Mouse (Mus musculus) midbrain, embryonic 15.5 days (tissue): Measurements from ENCODE around the gene Slit3. TPM values are rescaled to one million over a fixed set of nuclear protein-coding genes. Genes with fewer than 3 reads are reported as not detected.

Source experiments
- ATAC-seq: fragments of 200-750 bp; cut with Nextera tagmentation; replicated peaks from 2 replicates; pipeline ENCODE4 v1.8.0; 2017; ENCODE audit warnings: moderate TSS enrichment
- H3K27ac ChIP-seq: fragments of 300-500 bp; sonication (generic); 2 replicates; pipeline ENCODE4 v1.5.1; 2015; ENCODE audit warnings: mild to moderate bottlenecking, inconsistent platforms
- H3K27me3 ChIP-seq: fragments of 300-500 bp; sonication (generic); replicated peaks from 2 replicates; pipeline ENCODE4 v1.6.1; 2015; ENCODE audit warnings: inconsistent platforms
- H3K36me3 ChIP-seq: fragments of 300-500 bp; sonication (generic); replicated peaks from 2 replicates; pipeline ENCODE4 v1.6.1; 2015; ENCODE audit warnings: inconsistent platforms
- H3K4me1 ChIP-seq: fragments of 300-500 bp; sonication (generic); 2 replicates; pipeline ENCODE4 v1.6.1; 2015; ENCODE audit warnings: inconsistent platforms
- H3K4me2 ChIP-seq: fragments of 300-500 bp; sonication (generic); 2 replicates; pipeline ENCODE4 v1.6.1; 2015; ENCODE audit warnings: inconsistent platforms, mild to moderate bottlenecking, moderate library complexity
- H3K4me3 ChIP-seq: fragments of 300-500 bp; sonication (generic); 2 replicates; pipeline ENCODE4 v1.5.1; 2015; ENCODE audit warnings: mild to moderate bottlenecking, inconsistent platforms
- H3K9ac ChIP-seq: fragments of 300-500 bp; sonication (generic); 2 replicates; pipeline ENCODE4 v1.6.1; 2015; ENCODE audit warnings: mild to moderate bottlenecking, inconsistent platforms
- H3K9me3 ChIP-seq: fragments of 300-500 bp; sonication (generic); 2 replicates; pipeline ENCODE4 v1.6.1; 2016; ENCODE audit warnings: inconsistent platforms
- WGBS: fragments of 180-500 bp; shearing (Covaris S2); methylation state at CpG from one replicate; pipeline ENCODE4 v1.1.7; 2015; ENCODE audit warnings: mixed read lengths; 5-methylcytosine and 5-hydroxymethylcytosine counted together
- polyA plus RNA-seq: library from polyadenylated mRNA; unstranded; fragments of >200 nt; fragmentation: Nextera tagmentation; extraction: Ambion mirVana; gene quantifications from 2 replicates; pipeline ENCODE4 v1.2.1, GENCODE M21; 2015

Slit3 gene
- polyA plus RNA-seq, 1 experiment from 2014 or later = 5.9 TPM

GRCm38 (mm10) chr11:35626161-35626885, 505.3 kb downstream of the Slit3 start:
- no peak for ATAC-seq
- Histone ChIP-seq H3K9ac (no peak overlapping the region), H3K36me3 (no peaks in the 10 kb centered on the region), H3K9me3 (no peaks in the 10 kb centered on the region), H3K27me3 (no peaks in the 10 kb centered on the region), H3K4me2 (no peak overlapping the region), H3K4me3 (no peak overlapping the region), H3K4me1 (no peaks in the 10 kb centered on the region), H3K27ac (no peak overlapping the region)
- whole genome bisulfite sequencing = 88% methylated on average over 10 of the region's 10 CpGs

GRCm38 (mm10) chr11:35627815-35628214, 506.8 kb downstream of the Slit3 start:
- Histone ChIP-seq H3K27me3 (no peaks in the 10 kb centered on the region), H3K36me3 (no peaks in the 10 kb centered on the region), H3K4me3 (no peak overlapping the region), H3K4me1 (no peaks in the 10 kb centered on the region), H3K4me2 (no peak overlapping the region), H3K27ac (no peak overlapping the region), H3K9me3 (no peaks in the 10 kb centered on the region), H3K9ac (no peak overlapping the region)
- ATAC-seq = no peak
- 92% methylated on average over 3 of the region's 3 CpGs for WGBS

GRCm38 (mm10) chr11:35632262-35632661, 511.2 kb downstream of the Slit3 start:
- Histone ChIP-seq H3K9ac (no peak overlapping the region), H3K4me2 (no peak overlapping the region), H3K4me1 (peaks cover 9% of the 10 kb centered on the region; the same call in 1 of the 2 replicates), H3K4me3 (no peak overlapping the region), H3K36me3 (no peaks in the 10 kb centered on the region), H3K27ac (no peak overlapping the region), H3K9me3 (no peaks in the 10 kb centered on the region), H3K27me3 (peaks cover 5% of the 10 kb centered on the region; the same call in 1 of the 2 replicates)
- WGBS = 97% methylated on average over 5 of the region's 5 CpGs
- ATAC-seq = no peak

- H3K9me3 ChIP-seq = no peaks in the 10 kb centered on the region
- H3K27me3 ChIP-seq = peaks cover 12% of the 10 kb centered on the region; the same call in 1 of the 2 replicates
- WGBS = 70% methylated on average over 7 of the region's 7 CpGs
- no peak overlapping the region for H3K4me2 ChIP-seq
- ATAC-seq = no peak
- H3K27ac ChIP-seq = no peak overlapping the region
- H3K4me1 ChIP-seq = peaks cover 19% of the 10 kb centered on the region
- H3K9ac ChIP-seq = no peak overlapping the region
- no peaks in the 10 kb centered on the region for H3K36me3 ChIP-seq
- no peak overlapping the region for H3K4me3 ChIP-seq
These were observed 516.1 kb downstream of the Slit3 start for GRCm38 (mm10) chr11:35637102-35637501.

- no peak overlapping the region; the same call in 1 of the 2 replicates for H3K9ac ChIP-seq
- H3K4me3 ChIP-seq = no peak overlapping the region
- peak overlapping the region; percentile 28 for H3K4me2 ChIP-seq
- H3K4me1 ChIP-seq = peaks cover 19% of the 10 kb centered on the region
- H3K27me3 ChIP-seq = 0 out of 2 replicates have a peak, but pooled peaks cover 12% of the 10 kb centered on the region
- ATAC-seq = peak; percentile 61
- H3K27ac ChIP-seq = 0 out of 2 replicates have a peak overlapping the region, but pooled peaks have one; percentile 39
- H3K9me3 ChIP-seq = no peaks in the 10 kb centered on the region
- no peaks in the 10 kb centered on the region for H3K36me3 ChIP-seq
- WGBS = 12% methylated on average over 3 of the region's 3 CpGs
These were observed 517.9 kb downstream of the Slit3 start for GRCm38 (mm10) chr11:35638862-35639384.

DNA sequence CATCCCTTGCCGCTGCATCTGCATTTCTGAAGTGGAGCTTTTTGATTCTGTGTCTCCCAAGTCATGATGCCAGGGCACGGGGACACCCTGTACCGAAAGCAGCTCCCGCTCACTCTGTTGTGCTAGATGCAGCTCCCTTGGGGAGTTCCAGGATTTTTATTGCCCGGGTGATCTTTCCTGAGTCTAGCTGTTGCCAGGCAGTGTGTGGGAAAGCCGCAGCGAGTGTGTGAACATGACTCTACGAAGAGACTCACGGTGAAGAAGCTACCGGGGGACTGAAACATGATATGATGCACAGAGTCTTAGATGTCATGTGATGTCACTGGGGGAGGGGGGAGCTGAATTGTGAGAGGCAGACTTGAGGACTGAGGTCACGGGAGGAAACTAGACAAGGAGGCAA, 518.4 kb downstream of the Slit3 start:
- peaks cover 19% of the 10 kb centered on the region for H3K4me1 ChIP-seq
- 0 out of 2 replicates have a peak overlapping the region, but pooled peaks have one; percentile 39 for H3K27ac ChIP-seq
- ATAC-seq = peak; percentile 51
- H3K4me3 ChIP-seq = no peak overlapping the region
- H3K4me2 ChIP-seq = peak overlapping the region; percentile 28
- no peaks in the 10 kb centered on the region for H3K36me3 ChIP-seq
- no peaks in the 10 kb centered on the region for H3K9me3 ChIP-seq
- WGBS = 15% methylated on average over 11 of the region's 11 CpGs
- H3K27me3 ChIP-seq = 0 out of 2 replicates have a peak, but pooled peaks cover 12% of the 10 kb centered on the region
- H3K9ac ChIP-seq = no peak overlapping the region; the same call in 1 of the 2 replicates

GRCm38 (mm10) chr11:35651286-35651685, 530.3 kb downstream of the Slit3 start:
- ATAC-seq = no peak
- Histone ChIP-seq H3K4me2 (no peak overlapping the region), H3K4me1 (no peaks in the 10 kb centered on the region), H3K27ac (no peak overlapping the region), H3K4me3 (no peak overlapping the region), H3K27me3 (0 out of 2 replicates have a peak, but pooled peaks cover 3% of the 10 kb centered on the region), H3K36me3 (no peaks in the 10 kb centered on the region), H3K9ac (no peak overlapping the region), H3K9me3 (no peaks in the 10 kb centered on the region)
- 73% methylated on average over 10 of the region's 10 CpGs for WGBS

DNA sequence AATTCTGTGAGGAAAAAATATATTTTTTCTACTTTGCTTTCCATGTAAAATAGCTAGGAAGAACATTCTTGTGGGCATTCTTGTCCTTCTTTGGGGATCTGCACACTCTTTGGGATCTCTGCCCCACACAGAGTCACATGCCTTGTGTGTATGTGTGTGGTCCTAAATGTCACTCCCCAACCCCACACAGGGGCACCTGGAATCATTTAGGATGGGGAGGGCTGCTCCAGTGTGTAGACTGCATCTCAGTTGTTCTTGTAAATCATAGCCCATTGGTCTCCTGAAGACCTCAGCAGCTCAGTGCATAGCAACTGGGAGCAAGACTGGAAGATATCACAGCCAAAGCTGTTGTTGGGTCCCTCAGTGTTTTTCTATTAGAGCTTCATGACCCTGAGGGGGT, 534.8 kb downstream of the Slit3 start:
- H3K4me3 ChIP-seq = no peak overlapping the region
- H3K27me3 ChIP-seq = peaks cover 5% of the 10 kb centered on the region; the same call in 1 of the 2 replicates
- no peak for ATAC-seq
- no peak overlapping the region for H3K27ac ChIP-seq
- no peak overlapping the region for H3K9ac ChIP-seq
- no peaks in the 10 kb centered on the region for H3K4me1 ChIP-seq
- H3K9me3 ChIP-seq = no peaks in the 10 kb centered on the region
- H3K4me2 ChIP-seq = no peak overlapping the region
- H3K36me3 ChIP-seq = no peaks in the 10 kb centered on the region

GRCm38 (mm10) chr11:35657582-35657981, 536.6 kb downstream of the Slit3 start:
- no peak for ATAC-seq
- H3K4me2 ChIP-seq = no peak overlapping the region
- H3K4me1 ChIP-seq = no peaks in the 10 kb centered on the region
- no peak overlapping the region for H3K27ac ChIP-seq
- no peaks in the 10 kb centered on the region for H3K36me3 ChIP-seq
- no peak overlapping the region for H3K4me3 ChIP-seq
- no peaks in the 10 kb centered on the region for H3K9me3 ChIP-seq
- no peak overlapping the region for H3K9ac ChIP-seq
- WGBS = 83% methylated on average over 6 of the region's 6 CpGs
- peaks cover 13% of the 10 kb centered on the region for H3K27me3 ChIP-seq

DNA sequence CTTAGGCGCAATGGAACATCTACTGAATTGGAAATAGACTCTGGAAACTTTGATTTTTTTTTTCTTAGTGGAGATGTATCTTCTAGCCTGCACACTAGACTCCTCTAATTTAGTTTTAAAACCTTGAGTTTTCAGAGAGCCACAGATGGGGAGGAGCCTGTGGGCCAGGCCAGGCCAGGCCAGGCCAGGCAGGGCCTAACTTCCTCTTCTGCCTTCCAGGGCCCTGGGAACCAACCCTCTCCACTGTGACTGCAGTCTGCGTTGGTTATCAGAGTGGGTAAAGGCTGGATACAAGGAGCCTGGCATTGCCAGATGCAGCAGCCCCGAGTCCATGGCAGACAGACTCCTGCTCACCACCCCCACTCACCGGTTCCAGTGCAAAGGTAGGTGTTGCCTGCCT, 539.9 kb downstream of the Slit3 start:
- ATAC-seq = no peak
- Histone ChIP-seq H3K4me1 (peaks cover 13% of the 10 kb centered on the region), H3K36me3 (no peaks in the 10 kb centered on the region), H3K4me3 (no peak overlapping the region), H3K9ac (no peak overlapping the region), H3K27ac (no peak overlapping the region), H3K9me3 (no peaks in the 10 kb centered on the region), H3K4me2 (no peak overlapping the region), H3K27me3 (peaks cover 25% of the 10 kb centered on the region)
- 93% methylated on average over 4 of the region's 4 CpGs for WGBS

DNA sequence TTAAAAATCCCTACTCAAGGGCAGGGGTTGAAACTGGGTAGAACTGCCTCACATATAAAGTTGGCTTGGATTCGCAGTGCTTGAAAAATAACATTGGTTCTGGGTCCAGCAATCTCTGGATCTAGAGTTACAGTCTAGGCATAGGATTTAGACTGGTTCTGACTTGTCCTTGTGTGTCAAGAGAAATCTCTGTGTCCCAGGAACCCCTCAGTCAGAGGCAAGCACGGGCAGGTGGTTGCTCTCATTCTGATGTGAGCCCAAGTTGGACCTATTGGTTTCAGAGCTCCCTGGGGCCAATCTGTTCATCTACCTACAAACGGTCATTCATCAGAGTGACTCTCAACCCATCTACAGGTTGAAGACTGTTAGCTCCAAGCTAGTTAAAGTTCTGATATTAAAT, 541.9 kb downstream of the Slit3 start:
- 92% methylated on average over 3 of the region's 3 CpGs for WGBS
- Histone ChIP-seq H3K4me2 (no peak overlapping the region), H3K4me3 (no peak overlapping the region), H3K27ac (no peak overlapping the region), H3K9ac (no peak overlapping the region), H3K27me3 (peaks cover 20% of the 10 kb centered on the region), H3K9me3 (no peaks in the 10 kb centered on the region), H3K36me3 (no peaks in the 10 kb centered on the region), H3K4me1 (peaks cover 13% of the 10 kb centered on the region)
- ATAC-seq = no peak

- peaks cover 20% of the 10 kb centered on the region for H3K27me3 ChIP-seq
- 34% methylated on average over 8 of the region's 8 CpGs for WGBS
- no peak for ATAC-seq
These were observed 542.6 kb downstream of the Slit3 start for GRCm38 (mm10) chr11:35663661-35664060.

GRCm38 (mm10) chr11:35664991-35665390, 544.0 kb downstream of the Slit3 start:
- peaks cover 23% of the 10 kb centered on the region for H3K27me3 ChIP-seq
- H3K36me3 ChIP-seq = no peaks in the 10 kb centered on the region
- H3K9me3 ChIP-seq = no peaks in the 10 kb centered on the region
- WGBS = 40% methylated on average over 5 of the region's 5 CpGs
- no peak overlapping the region for H3K4me3 ChIP-seq
- peaks cover 13% of the 10 kb centered on the region for H3K4me1 ChIP-seq
- ATAC-seq = peak; percentile 63
- H3K4me2 ChIP-seq = no peak overlapping the region
- no peak overlapping the region for H3K9ac ChIP-seq
- H3K27ac ChIP-seq = no peak overlapping the region

More at GRCm38 (mm10) chr11:35663661-35664060, 542.6 kb downstream of the Slit3 start:
- no peaks in the 10 kb centered on the region for H3K9me3 ChIP-seq
- no peak overlapping the region for H3K27ac ChIP-seq
- no peak overlapping the region for H3K4me3 ChIP-seq
- no peaks in the 10 kb centered on the region for H3K36me3 ChIP-seq
- peaks cover 13% of the 10 kb centered on the region for H3K4me1 ChIP-seq
- H3K9ac ChIP-seq = no peak overlapping the region
- H3K4me2 ChIP-seq = no peak overlapping the region
